Mouse (Mus musculus): Measurements from ENCODE around the gene Hist1h2br. TPM values are rescaled to one million over a fixed set of nuclear protein-coding genes. Genes with fewer than 3 reads are reported as not detected.
A peak's percentile ranks its signal among the peaks of the same experiment; 100 is the strongest.
"Not testable (repeated sequence)": the region's sequence is repeated elsewhere in the genome, so short reads cannot be mapped to it uniquely, and the experiment has no call there.

The Hist1h2br gene
- 4.7 and 7.1 TPM in 2 replicates for polyA plus RNA-seq (2015; fragmentation: Nextera tagmentation; extraction: Ambion mirVana)

DNA sequence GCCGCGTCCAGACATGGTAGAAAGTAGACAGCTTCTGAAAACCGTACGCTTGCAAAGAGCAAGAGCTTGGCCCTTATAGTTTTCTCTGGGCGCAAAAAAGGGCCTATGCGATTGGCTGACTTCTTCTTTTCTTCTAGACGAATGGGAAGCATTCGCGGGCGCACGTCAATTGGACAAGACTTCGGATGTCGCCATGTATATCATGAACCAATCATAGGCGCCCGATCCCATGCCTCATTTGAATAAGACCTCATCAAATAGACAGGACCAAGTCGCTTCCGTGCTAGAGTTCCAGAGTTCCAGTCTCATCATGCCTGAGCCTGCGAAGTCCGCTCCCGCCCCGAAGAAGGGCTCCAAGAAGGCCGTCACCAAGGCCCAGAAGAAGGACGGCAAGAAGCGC is at the start of gene Hist1h2br, which contains the start of gene Hist1h2ap:
Gene Hist1h2br (plus strand): TSS at position 283 of the 400 bp plus-strand sequence.
Gene Hist1h2ap (minus strand): TSS at position 47 of the 400 bp plus-strand sequence.
- H3K4me2 ChIP-seq; H3K9ac ChIP-seq; H3K27me3 ChIP-seq; H3K27ac ChIP-seq (replicated peaks); H3K4me3 ChIP-seq; H3K9me3 ChIP-seq; H3K36me3 ChIP-seq; H3K4me1 ChIP-seq (replicated peaks): not testable (repeated sequence)
- peak; percentile 98 for ATAC-seq (ENCODE audit: low FRiP score, low read depth)
- no CpG with 5 or more reads among the region's 24 CpGs for WGBS

DNA sequence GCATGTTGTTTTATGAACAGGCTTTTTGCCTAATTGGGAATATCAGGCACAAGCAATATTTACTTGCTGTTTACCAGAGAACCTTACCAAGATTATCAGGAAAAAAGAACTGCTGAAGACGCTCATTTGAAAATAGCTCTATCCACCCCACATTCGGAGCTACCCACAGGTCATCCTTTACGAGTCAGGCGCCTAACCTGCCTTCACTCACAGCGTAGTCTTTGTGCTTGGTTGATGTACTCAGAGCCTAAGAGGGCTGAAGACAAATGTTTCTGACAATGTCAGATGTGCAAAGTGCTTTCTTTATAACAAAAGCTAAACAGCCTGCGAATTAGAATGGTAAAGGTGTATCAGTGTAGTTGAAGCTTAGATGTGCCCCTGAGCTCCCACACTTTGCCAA is 49.2 kb upstream of the Hist1h2br start:
- no peak overlapping the region for H3K4me3 ChIP-seq
- peak overlapping the region; percentile 65; the same call in 1 of the 2 replicates for H3K27ac ChIP-seq (replicated peaks)
- H3K9me3 ChIP-seq = no peaks in the 10 kb centered on the region
- 19% methylated on average over 6 of the region's 6 CpGs for WGBS
- no peak overlapping the region for H3K9ac ChIP-seq
- ATAC-seq (ENCODE audit: low FRiP score, low read depth) = no peak
- H3K4me1 ChIP-seq (replicated peaks) = peaks cover 44% of the 10 kb centered on the region
- no peaks in the 10 kb centered on the region for H3K36me3 ChIP-seq
- H3K4me2 ChIP-seq = peak overlapping the region; percentile 85; the same call in 1 of the 2 replicates
- H3K27me3 ChIP-seq = peaks cover 6% of the 10 kb centered on the region; the same call in 1 of the 2 replicates

DNA sequence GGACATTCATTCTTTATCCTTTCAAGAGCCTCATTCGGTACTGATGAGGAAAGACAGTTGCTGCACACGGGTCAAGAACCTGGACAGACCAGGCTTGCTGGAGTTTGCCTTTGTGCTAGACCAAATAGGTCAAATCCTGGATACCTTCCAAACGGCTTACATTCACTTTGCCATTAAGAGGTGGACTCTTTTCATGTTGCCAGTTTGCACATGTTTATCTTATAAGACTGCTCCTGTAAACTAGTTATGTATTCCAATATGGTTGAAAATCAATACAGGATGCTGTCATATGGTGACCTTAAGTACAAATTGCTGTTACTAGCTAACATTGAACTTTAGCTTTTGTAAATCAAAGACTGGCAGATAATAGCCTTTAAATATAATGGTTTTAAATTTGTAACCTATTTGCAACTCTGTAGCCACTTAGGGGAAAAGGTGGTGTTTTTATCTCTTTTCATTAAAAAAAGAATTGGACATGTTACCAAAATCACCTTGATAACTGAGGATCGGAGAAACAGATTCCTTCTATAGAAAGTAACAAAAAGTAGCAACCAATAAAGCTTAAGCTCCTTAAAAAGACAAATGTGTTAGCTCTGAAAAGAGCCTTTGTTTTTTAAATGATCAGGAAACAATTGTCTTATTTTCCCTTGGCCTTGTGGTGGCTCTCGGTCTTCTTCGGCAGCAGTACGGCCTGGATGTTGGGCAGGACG is 47.2 kb upstream of the Hist1h2br start:
- peaks cover 32% of the 10 kb centered on the region for H3K4me1 ChIP-seq (replicated peaks)
- no peaks in the 10 kb centered on the region for H3K27me3 ChIP-seq
- H3K27ac ChIP-seq (replicated peaks) = peak overlapping the region; percentile 78
- H3K4me2 ChIP-seq = peak overlapping the region; percentile 69
- H3K36me3 ChIP-seq = no peaks in the 10 kb centered on the region
- WGBS = 5% methylated on average over 8 of the region's 8 CpGs
- ATAC-seq (ENCODE audit: low FRiP score, low read depth) = no peak
- peak overlapping the region; percentile 37; the same call in 1 of the 2 replicates for H3K9ac ChIP-seq
- H3K9me3 ChIP-seq = no peaks in the 10 kb centered on the region
- H3K4me3 ChIP-seq = peak overlapping the region; percentile 34

DNA sequence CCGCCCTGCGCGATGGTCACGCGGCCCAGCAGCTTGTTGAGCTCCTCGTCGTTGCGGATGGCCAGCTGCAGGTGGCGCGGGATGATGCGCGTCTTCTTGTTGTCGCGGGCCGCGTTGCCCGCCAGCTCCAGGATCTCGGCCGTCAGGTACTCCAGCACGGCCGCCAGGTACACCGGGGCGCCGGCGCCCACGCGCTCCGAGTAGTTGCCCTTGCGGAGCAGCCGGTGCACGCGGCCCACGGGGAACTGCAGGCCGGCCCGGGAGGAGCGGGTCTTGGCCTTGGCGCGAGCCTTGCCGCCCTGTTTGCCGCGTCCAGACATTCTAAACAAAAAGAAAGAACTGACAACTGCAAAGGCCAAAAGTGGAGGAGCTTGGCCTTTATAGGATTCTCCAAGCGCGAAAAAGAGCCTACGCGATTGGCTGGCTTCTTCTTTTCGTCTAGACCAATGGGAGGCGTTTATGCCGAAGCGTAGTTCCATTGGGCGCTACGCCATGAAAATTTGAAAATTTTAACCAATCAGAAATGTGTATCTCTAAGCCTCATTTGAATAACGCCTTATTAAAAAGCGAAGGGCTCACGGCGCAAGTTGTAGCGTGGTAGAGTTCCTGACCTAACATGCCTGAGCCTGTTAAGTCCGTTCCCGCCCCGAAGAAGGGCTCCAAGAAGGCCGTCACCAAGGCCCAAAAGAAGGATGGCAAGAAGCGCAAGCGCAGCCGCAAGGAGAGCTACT is 46.5 kb upstream of the Hist1h2br start, which contains the start of the genes Hist1h2an and Hist1h2bp:
Gene Hist1h2an (minus strand): TSS at position 320 of the 731 bp plus-strand sequence.
Gene Hist1h2bp (plus strand): TSS at position 563 of the 731 bp plus-strand sequence.
- H3K4me3 ChIP-seq = peak within 1 kb of the TSS; percentile 34
- H3K27me3 ChIP-seq, H3K9me3 ChIP-seq, H3K36me3 ChIP-seq: not testable (repeated sequence)
- peaks cover 32% of the 10 kb centered on the region for H3K4me1 ChIP-seq (replicated peaks)
- under 1% methylated on average over 38 of the region's 63 CpGs for WGBS
- peak; percentile 97 for ATAC-seq (ENCODE audit: low FRiP score, low read depth)
- H3K4me2 ChIP-seq = peak within 1 kb of the TSS; percentile 69
- peak within 1 kb of the TSS; percentile 81 for H3K27ac ChIP-seq (replicated peaks)
- peak within 1 kb of the TSS; percentile 37; the same call in 1 of the 2 replicates for H3K9ac ChIP-seq

DNA sequence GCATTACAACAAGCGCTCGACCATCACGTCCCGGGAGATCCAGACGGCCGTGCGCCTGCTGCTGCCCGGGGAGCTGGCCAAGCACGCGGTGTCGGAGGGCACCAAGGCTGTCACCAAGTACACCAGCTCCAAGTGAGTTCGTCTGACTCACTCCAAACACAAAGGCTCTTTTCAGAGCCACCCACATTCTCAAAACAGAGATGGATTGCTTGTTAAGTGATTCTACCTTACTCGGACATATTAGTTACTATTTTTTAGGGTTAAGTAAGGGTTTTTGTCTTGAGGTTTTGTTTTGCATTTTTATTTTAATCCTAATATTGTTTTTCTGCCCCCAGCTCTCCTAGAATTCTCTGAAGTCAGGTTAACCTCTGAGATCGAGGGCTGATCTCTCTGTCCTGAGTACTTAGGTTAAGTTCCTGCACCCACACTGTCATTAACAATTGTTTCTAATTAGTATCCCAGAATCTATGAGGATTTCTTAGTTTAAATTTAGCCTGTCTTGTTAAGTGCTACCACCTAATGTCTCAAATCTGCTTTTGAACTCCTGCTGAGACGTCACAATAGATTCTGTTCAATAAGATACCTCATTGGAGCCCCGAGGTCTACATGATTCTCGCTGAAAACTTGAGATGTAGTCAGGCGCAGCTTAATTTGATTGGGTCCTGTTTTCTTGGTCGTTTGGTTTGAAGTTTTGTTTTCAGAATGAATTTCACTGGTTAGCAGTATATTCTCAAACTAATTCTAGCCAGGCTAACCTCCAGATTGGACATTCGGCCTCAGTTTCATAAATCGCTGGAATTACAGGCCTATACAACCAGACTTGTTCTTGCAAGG is 45.6 kb upstream of the Hist1h2br start:
- WGBS = 10% methylated on average over 17 of the region's 21 CpGs
- Histone ChIP-seq H3K27me3 (no peaks in the 10 kb centered on the region), H3K4me2 (peak overlapping the region; percentile 69), H3K9me3 (no peaks in the 10 kb centered on the region), H3K4me1 (replicated peaks) (peaks cover 24% of the 10 kb centered on the region), H3K4me3 (peak overlapping the region; percentile 34), H3K9ac (no peak overlapping the region), H3K27ac (replicated peaks) (peak overlapping the region; percentile 42; the same call in 1 of the 2 replicates), H3K36me3 (no peaks in the 10 kb centered on the region)
- ATAC-seq (ENCODE audit: low FRiP score, low read depth) = no peak; the same call in 1 of the 2 replicates

DNA sequence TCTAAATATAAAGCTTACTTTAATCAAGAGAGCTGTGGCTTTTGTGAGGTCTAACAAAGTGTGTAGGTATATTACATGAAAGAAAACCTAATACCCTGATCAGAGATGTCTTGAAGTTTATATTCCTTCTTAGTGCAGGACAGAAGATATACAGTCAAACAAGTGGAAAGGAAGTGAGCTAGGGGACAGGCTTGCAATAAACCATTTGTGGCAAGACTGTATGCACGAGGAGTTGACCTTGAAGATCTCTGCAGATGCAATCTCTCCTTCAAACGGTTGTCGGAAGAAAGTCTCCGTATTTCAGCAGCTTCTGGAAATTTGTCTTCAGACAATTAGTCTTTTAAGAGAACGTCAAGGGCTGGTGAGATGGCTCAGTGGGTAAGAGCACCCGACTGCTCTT is 43.6 kb upstream of the Hist1h2br start:
- ATAC-seq (ENCODE audit: low FRiP score, low read depth) = no peak
- no peak overlapping the region for H3K9ac ChIP-seq
- H3K4me2 ChIP-seq = no peak overlapping the region
- no peaks in the 10 kb centered on the region for H3K27me3 ChIP-seq
- H3K4me1 ChIP-seq (replicated peaks) = peaks cover 18% of the 10 kb centered on the region
- no peak overlapping the region for H3K4me3 ChIP-seq
- H3K36me3 ChIP-seq = no peaks in the 10 kb centered on the region
- 59% methylated on average over 6 of the region's 6 CpGs for WGBS
- no peak overlapping the region for H3K27ac ChIP-seq (replicated peaks)
- no peaks in the 10 kb centered on the region for H3K9me3 ChIP-seq

DNA sequence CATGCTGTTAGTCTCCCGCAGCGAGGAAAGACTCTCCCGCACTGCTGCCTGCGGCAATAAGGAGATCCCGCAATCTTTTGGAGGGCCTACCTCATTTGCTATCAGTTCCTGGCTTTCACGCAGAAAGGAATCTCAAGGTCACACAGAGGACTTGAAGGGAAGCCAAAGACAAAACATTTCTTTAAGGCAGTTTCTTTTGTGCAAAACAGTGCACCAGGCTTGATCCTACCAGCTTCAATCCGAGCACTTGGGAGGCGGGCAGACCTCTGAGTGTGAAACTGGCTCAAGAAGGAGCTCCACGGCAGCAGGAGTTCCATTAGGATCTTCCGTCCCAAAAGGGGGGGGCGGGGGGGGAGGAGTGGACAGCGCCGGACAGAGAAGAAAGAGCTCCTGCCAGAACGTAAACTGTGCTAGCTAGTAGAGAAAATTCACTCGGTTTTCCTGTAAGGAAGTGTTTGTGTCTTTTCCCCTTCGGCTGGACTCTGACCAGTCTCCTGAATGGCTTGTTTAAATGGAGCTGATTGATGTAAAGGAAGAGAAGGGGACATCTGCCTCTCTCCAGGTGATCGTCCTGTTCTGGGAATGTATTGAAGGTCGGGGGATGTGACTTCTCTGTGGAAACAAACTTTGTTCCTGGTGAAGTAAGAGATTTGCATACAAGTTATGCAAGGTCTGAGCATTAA is 42.8 kb upstream of the Hist1h2br start:
- Histone ChIP-seq H3K9me3 (no peaks in the 10 kb centered on the region), H3K27ac (replicated peaks) (no peak overlapping the region), H3K36me3 (no peaks in the 10 kb centered on the region), H3K4me1 (replicated peaks) (peaks cover 16% of the 10 kb centered on the region), H3K27me3 (no peaks in the 10 kb centered on the region), H3K4me2 (peak overlapping the region; percentile 47), H3K9ac (0 out of 2 replicates have a peak overlapping the region, but pooled peaks have one; percentile 17), H3K4me3 (peak overlapping the region; percentile 2; the same call in 1 of the 2 replicates)
- 8% methylated on average over 18 of the region's 18 CpGs for WGBS
- no peak for ATAC-seq (ENCODE audit: low FRiP score, low read depth)

DNA sequence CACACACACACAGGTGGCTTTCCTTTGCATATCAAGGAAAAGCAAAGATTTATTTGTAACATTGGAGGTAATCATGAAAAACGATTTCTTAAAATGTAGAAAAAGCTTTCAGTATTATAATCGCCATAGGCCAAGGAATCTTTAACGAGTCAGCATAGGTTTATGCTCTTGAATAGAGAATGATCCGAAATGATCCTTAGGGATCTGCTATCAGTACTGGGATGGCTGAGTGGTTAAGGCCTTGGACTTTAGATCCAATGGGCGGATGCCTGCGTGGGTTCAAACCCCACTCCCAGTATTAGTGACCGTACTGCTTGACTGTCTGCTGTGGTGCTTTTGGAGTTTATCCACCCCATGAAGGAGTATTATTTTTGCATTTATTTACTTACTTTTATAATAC is 38.0 kb upstream of the Hist1h2br start:
- no peaks in the 10 kb centered on the region for H3K36me3 ChIP-seq
- ATAC-seq (ENCODE audit: low FRiP score, low read depth) = no peak
- no peaks in the 10 kb centered on the region for H3K4me1 ChIP-seq (replicated peaks)
- no peak overlapping the region for H3K4me3 ChIP-seq
- H3K27ac ChIP-seq (replicated peaks) = no peak overlapping the region
- no peaks in the 10 kb centered on the region for H3K9me3 ChIP-seq
- no peak overlapping the region for H3K9ac ChIP-seq
- WGBS = 94% methylated on average over 7 of the region's 7 CpGs
- no peaks in the 10 kb centered on the region for H3K27me3 ChIP-seq
- H3K4me2 ChIP-seq = no peak overlapping the region

DNA sequence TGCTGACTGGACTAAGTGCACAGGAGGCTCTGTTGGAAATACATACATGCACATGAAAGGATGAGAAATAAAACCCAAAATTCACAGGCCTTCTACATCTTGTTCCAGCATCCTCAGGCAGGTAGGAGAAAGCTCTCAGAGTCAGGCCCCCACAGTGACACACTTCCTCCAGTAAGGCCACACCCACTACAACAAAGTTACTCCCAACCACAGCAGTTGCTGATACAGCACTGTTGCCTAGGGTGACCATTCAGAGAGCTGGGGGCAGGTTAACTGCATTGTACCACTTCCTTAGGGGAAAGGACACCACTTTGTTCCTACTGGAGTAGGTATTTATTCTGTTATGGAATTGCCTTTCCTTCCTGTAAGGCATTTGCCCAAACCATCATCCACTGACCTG is 36.4 kb upstream of the Hist1h2br start:
- H3K9me3 ChIP-seq; H3K27ac ChIP-seq (replicated peaks); H3K4me2 ChIP-seq; H3K4me1 ChIP-seq (replicated peaks); H3K4me3 ChIP-seq; H3K36me3 ChIP-seq; ATAC-seq (ENCODE audit: low FRiP score, low read depth); H3K27me3 ChIP-seq; H3K9ac ChIP-seq: not testable (repeated sequence)

DNA sequence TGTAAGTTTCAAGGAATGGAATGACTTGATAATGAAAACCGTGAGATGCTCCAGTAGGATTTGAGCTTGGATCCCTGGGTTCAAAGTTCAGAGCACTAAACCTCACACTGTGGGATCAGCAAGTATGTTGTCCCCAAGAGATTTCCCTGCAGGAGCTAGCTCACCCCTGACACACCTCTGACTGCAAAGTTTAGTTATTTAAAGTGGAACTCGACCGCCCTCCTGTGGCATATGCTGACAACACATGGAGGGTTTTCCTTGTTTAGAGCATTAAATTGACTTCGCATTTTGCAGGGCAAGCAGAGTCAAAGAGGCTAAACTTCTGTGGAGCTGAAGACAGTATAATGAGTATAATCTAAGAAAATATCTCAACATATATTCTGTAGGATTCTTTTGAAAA is 30.5 kb upstream of the Hist1h2br start:
- not testable (repeated sequence) for H3K4me3 ChIP-seq; H3K4me1 ChIP-seq (replicated peaks); H3K9ac ChIP-seq; H3K36me3 ChIP-seq; H3K9me3 ChIP-seq; H3K27me3 ChIP-seq; H3K4me2 ChIP-seq; H3K27ac ChIP-seq (replicated peaks)
- WGBS = no CpG with 5 or more reads among the region's 4 CpGs
- peak; percentile 73; the same call in 1 of the 2 replicates for ATAC-seq (ENCODE audit: low FRiP score, low read depth)

DNA sequence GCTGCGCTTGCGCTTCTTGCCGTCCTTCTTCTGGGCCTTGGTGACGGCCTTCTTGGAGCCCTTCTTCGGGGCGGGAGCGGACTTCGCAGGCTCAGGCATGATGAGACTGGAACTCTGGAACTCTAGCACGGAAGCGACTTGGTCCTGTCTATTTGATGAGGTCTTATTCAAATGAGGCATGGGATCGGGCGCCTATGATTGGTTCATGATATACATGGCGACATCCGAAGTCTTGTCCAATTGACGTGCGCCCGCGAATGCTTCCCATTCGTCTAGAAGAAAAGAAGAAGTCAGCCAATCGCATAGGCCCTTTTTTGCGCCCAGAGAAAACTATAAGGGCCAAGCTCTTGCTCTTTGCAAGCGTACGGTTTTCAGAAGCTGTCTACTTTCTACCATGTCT is 23.5 kb upstream of the Hist1h2br start, which contains the start of the genes Hist1h2bq and Hist1h2ao:
Gene Hist1h2bq (minus strand): TSS at position 125 of the 400 bp plus-strand sequence.
Gene Hist1h2ao (plus strand): TSS at position 393 of the 400 bp plus-strand sequence.
- peak; percentile 99 for ATAC-seq (ENCODE audit: low FRiP score, low read depth)
- not testable (repeated sequence) for H3K9ac ChIP-seq; H3K4me2 ChIP-seq; H3K9me3 ChIP-seq; H3K4me1 ChIP-seq (replicated peaks); H3K27me3 ChIP-seq; H3K36me3 ChIP-seq; H3K4me3 ChIP-seq; H3K27ac ChIP-seq (replicated peaks)
- WGBS = no CpG with 5 or more reads among the region's 23 CpGs

Data from hindbrain, embryonic 15.5 days (tissue).